Mouse (Mus musculus) mouse embryonic stem cell (cell line): ENCODE measurements around the gene Coro7.
"Not testable (repeated sequence)": the region's sequence is repeated elsewhere in the genome, so short reads cannot be mapped to it uniquely, and the experiment has no call there.

Experiments used
- in situ Hi-C, 2 experiments: fragments of 300-500 bp; cut with MboI; formaldehyde crosslinking; loops; 1 replicate in 1 of 2; 3 replicates in 1 of 2; pipeline ENCODE4 v1.14.3; 2019 to 2020; ENCODE audit warnings: low sequenced_read_pairs in 2 of 2, low pct_unique_long_range_greater_than_20kb in 1 of 2, mixed read lengths in 1 of 2; ENCODE audit not compliant: unreplicated experiment in 1 of 2

The Coro7 gene

DNA sequence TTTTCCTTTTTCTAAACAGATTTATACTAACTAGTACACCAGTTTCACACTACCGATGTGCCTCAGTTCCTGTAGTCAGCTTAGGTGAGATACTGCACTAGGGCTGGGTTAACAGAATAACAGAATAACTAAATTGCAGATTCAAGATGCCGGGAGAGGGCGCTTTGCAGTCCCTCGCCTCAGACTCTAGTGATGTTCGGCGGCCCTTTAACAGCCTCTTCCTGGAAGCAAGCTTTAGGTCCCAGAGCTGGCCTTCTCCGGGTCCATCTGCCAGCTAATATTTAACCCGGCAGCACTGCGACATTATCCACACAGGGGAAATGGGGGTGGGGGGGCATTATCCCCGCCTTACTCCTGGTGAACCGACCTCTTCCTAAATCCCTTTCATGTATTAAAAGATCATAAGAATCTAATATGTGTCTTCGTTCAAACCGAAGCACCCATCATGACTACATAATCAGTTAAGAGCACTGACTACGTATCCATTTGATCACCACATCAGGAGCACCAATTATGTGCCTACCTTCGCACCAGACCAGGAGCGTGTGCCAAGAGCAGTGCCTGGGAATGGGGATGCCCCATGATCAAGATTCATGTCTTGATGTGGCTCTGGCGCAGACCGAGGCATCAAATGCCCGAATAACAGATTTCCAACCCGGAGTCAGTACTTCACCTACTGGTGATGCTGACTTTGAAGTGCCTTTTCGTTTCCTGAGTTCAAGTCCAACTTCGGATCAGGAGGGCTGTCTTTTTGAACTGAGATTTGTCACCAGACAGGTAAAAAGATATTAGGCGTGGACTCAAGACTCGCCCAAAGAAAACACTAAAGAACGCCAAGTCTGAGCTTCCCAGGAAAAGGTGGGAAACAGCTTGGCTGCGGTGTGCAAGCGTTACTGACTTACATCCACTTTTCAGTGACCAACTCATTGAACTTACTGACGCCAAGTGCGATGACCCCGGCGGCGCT is 86.4 kb downstream of the Coro7 start:
- in situ Hi-C loops: no loop called here

DNA sequence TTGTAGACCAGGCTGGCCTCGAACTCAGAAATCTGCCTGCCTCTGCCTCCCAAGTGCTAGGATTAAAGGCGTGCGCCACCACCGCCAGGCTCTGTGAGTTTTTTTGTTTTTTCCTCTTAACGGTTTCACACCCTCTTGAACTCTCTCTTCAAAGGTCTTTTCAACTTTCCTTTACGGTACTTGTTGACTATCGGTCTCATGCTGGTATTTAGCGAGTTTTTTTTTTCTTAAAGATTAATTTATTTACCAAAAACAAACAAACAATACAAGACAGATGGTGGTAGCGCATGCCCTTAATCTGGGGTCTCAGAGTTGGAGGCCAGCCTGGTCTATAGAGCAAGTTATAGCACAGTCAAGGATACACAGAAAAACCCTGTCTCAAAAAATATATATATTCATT is 89.3 kb downstream of the Coro7 start:
- in situ Hi-C loops: no loop called here

DNA sequence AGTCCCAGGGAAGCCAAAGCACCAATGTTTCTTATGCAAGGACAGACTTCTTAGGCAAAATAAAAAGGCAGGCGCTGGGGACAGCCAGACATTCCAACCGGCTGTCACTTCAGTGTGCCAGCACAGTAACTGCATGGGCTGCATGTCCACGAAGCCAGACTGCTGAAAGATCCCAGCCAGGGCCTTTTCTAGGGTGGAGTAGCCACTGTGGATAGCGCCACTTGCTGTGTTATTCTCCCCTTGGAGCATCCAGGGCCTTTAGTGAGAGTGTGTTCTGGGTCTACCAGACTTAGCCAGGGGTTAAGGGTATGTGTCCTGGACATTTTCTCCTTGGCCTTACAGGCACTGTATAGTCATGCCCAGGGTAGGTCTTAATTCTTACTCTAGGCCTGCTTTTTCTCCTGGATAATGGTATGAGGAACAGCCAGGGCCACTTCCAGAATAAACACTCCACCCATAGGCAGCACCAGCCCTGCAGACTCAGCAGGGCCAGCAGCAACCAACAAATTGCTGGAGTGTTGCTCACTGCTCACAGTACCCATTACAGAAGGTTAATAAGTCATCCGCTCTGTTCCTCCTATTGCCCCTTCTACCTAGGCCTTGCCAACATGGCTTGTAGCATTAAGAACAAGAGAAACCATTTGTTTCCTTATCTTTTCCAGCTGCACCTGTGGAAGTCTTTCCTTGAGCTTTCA is 91.9 kb downstream of the Coro7 start:
- in situ Hi-C loops: no loop called here

DNA sequence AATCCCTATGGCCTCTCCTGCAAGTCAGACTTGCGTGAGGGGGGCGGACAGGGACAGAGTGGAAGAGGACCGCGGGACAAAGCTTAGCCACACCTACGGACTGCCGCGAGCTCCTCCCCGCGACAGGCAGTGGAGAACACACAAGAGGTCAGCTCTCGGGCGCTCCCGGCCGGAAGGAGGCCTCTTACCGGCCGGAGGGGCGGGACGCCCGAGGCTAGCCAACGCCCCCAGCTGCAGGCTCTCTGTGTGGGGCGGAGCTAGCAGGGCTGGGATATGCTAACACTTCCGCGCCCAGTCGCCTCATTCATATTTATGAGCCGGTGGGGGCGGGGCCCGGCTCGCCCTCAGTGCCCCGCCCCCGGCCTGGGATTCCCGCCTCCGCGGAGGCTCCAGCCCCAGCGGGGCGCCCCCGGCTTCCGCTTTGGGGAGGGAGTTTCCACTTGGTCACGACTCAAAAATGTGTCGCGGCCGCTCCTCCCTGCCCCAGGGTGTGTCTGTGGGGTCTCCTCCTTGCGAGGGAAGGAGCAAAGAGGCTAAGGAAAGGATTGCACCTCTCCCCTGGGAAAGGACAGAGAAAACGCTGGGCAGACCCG is 93.0 kb downstream of the Coro7 start:
- in situ Hi-C loops: no loop called here

DNA sequence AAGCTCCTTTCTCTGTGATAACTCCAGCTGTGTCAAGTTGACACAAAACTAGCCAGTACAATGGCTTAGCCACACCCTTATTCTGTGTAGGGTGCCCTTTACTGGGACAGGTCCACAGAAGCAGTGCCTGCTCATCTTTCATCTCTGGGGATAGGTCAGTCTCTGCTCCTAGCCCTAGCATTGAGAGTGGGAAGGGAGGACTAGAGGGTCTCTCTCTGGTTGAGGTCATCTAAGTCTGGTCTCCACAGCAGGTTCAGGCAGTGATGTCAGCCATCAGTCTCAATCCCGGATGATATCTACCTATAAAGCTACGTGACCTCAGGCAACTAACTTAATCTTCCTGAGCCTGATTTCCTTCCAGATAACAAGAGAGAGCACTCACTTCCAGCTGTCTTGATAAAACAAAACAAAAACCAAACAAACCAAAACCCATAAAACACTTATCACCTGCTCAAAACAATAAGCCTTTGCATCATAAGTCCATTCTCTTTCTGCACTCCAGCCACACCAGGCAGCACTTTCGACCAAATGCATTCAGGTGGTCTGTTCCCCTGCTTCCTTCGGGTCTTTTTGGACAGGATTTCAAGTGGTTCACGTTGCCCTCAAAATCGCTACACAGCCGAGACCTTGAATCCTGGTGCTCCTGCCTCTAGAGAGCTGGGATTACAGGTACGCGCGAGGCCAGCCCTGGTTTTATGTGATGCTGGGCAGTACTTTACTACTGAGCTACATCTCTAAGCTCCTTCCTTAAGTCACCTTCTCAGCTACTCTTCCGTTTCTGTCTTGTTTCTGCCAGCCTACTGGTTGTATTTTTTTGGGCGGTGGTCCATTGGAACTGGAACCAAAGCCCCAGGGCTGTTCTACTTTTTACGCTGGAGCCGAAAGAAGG is 93.7 kb downstream of the Coro7 start:
- in situ Hi-C loops: no loop called here

DNA sequence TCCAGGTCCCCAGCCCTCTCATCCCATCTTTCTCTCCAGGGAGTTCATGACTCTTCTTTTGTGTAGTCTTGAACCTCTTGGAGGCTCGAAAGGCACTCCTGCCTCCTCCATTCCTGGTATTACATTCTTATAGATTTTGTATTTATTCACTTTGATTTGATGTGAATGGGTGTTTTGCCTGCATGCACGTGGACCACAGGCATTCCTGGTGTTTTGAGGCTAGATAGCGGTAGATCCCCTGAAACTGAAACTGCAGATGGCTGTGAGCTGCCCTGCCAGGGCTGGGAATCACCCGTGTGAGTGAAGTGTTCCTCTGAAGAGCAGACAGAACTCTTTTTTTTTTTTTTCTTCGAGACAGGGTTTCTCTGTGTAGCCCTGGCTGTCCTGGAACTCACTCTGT is 95.1 kb downstream of the Coro7 start:
- in situ Hi-C loops: no loop called here

DNA sequence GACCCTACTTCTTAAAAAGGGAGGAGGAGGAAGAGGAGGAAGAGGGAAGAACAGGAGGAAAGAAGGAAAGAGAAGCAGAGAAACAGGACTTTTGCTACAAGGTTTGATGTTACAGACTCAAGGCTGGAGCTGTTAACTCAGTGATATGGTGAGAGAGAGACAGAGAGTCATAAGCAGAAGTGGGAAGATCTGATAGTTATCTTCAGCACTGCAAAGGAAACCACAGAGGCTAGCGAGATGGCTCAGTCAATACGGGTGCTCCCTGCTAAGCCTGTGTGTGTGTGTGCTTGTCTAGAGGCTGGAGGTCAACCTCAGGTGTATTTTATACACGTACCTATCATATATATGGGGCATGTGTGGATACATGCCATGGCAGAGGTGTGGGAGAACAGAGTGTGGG is 95.8 kb downstream of the Coro7 start:
- in situ Hi-C loops: no loop called here

DNA sequence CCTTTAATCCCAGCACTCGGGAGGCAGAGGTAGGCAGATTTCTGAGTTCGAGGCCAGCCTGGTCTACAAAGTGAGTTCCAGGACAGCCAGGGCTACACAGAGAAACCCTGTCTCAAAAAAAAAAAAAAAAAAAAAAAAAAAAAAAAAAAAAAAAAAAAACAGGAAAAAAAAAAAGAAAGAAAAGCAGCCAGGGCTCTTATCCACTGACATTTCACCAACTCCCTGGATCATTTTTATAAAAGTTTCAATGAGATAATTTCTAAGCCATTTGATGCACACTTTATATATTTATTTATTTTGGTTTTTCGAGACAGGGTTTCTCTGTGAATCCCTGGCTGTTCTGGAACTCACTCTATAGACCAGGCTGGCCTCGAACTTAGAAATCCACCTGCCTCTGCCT is 98.4 kb downstream of the Coro7 start:
- in situ Hi-C loops: not testable (repeated sequence)

DNA sequence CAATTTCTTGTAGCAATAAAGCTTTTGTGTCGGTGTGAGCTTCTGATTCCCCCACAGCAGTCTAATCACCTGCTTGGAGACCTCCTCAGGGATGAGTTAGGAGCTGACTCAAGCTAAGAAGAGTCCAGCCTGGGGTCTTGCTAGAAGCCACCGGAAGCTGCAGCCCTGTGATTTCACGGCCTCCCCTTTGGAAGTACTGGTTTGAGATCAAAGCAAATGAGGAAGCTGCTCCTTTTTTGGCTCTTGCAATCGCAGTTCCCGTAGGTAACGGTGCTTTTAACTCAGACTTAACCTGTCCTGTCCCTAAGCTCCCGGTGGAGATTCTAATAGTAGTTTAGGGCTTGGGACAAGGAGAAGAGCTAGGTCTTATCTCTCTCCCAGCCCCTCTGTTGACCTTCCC is 100.9 kb downstream of the Coro7 start:
- in situ Hi-C loops: no loop called here

DNA sequence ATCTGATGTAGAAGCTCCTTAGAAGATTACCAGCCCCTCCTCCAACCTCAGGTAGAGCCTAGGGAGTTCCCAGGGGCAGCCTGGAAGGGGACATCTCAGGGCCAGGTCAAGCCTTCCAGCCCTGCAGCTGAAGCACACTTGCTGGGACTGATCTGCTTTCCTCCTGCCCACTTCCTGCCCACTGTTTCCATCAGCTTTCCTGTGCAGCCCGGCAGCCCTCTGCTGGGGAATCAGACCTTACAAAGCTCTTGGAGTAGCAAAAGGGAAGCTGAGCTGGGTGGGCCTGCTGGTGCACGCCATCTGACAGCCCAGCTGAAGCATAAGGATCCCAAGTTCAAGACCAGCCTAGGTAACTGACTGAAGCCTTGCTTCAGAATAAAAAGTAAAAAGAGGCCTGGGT is 102.7 kb downstream of the Coro7 start:
- in situ Hi-C loops: no loop called here
